Mouse (Mus musculus): Measurements from ENCODE around the gene Lrwd1.

GRCm38 (mm10) chr5:136135571-136136291 lies at the start of gene Lrwd1, which contains the start of gene Alkbh4:
- TF ChIP-seq ZNF384 (IDR thresholded peaks at IDR 0.05; ENCODE audit: low read depth, low read length) = no peak
- TF ChIP-seq ZC3H11A (IDR thresholded peaks at IDR 0.05; ENCODE audit: borderline replicate concordance, low read depth, low read length) = no peak
- no peak for TF ChIP-seq MAFK (IDR thresholded peaks at IDR 0.05; ENCODE audit: insufficient read depth, low read depth, low read length)
